Mouse (Mus musculus) lung, postnatal 0 days (tissue): ENCODE data around the gene Zfp937. TPM values are rescaled to one million over a fixed set of nuclear protein-coding genes. Genes with fewer than 3 reads are reported as not detected.
"Not testable (repeated sequence)": the region's sequence is repeated elsewhere in the genome, so short reads cannot be mapped to it uniquely, and the experiment has no call there.

ENCODE experiments used
- ATAC-seq: fragments of 200-750 bp; cut with Nextera tagmentation; 2 replicates; pipeline ENCODE4 v1.8.0; 2017; ENCODE audit warnings: moderate library complexity
- DNase-seq: peaks from one replicate; pipeline ENCODE4 v3.0.0-alpha.2; 2016; ENCODE audit warnings: low spot score
- H3K27ac ChIP-seq: fragments of 300-500 bp; sonication (generic); 2 replicates; pipeline ENCODE4 v1.5.1; 2014; ENCODE audit warnings: antibody characterized with exemption, mild to moderate bottlenecking, low read length, mixed read lengths
- H3K27me3 ChIP-seq: fragments of 300-500 bp; sonication (generic); replicated peaks from 2 replicates; pipeline ENCODE4 v1.6.1; 2014; ENCODE audit warnings: low read length, mixed read lengths; ENCODE audit not compliant: insufficient read depth
- H3K36me3 ChIP-seq: fragments of 300-500 bp; sonication (generic); 2 replicates; pipeline ENCODE4 v1.6.1; 2014; ENCODE audit warnings: low read length, mixed read lengths; ENCODE audit not compliant: insufficient read depth
- H3K4me1 ChIP-seq: fragments of 300-500 bp; sonication (generic); 2 replicates; pipeline ENCODE4 v1.6.1; 2014; ENCODE audit warnings: antibody characterized with exemption, low read depth, low read length, mixed read lengths; ENCODE audit not compliant: insufficient read depth
- H3K4me2 ChIP-seq: fragments of 300-500 bp; sonication (generic); replicated peaks from 2 replicates; pipeline ENCODE4 v1.6.1; 2014; ENCODE audit warnings: low read depth, mild to moderate bottlenecking, low read length, moderate library complexity, mixed read lengths
- H3K4me3 ChIP-seq: fragments of 300-500 bp; sonication (generic); 2 replicates; pipeline ENCODE4 v1.5.1; 2014; ENCODE audit warnings: low read depth, low read length
- H3K9ac ChIP-seq: fragments of 300-500 bp; sonication (generic); replicated peaks from 2 replicates; pipeline ENCODE4 v1.6.1; 2014; ENCODE audit warnings: low read depth, mild to moderate bottlenecking
- H3K9me3 ChIP-seq: fragments of 300-500 bp; sonication (generic); 2 replicates; pipeline ENCODE4 v1.6.1; 2016; ENCODE audit warnings: low read length, mixed read lengths
- CTCF ChIP-seq: IDR thresholded peaks from 2 replicates; pipeline ENCODE4 v1.5.1; 2016; ENCODE audit warnings: antibody characterized with exemption, mild to moderate bottlenecking
- EP300 ChIP-seq: IDR thresholded peaks from 2 replicates; pipeline ENCODE4 v1.6.1; 2016; ENCODE audit warnings: antibody characterized with exemption, mild to moderate bottlenecking, control low read depth
- WGBS: fragments of 180-500 bp; shearing (Covaris S2); extraction: QIAGEN DNeasy Blood & Tissue Kit; methylation state at CpG from one replicate; pipeline ENCODE4 v1.1.7; 2014; 5-methylcytosine and 5-hydroxymethylcytosine counted together
- polyA plus RNA-seq: library from polyadenylated mRNA; unstranded; fragments of >200 nt; fragmentation: Nextera tagmentation; extraction: Ambion mirVana; gene quantifications from 2 replicates; pipeline ENCODE4 v1.2.1, GENCODE M21; 2015

Gene Zfp937
- polyA plus RNA-seq, 1 experiment from 2014 or later, result 3.6 TPM

- TF ChIP-seq CTCF (no peak), EP300 (no peak)
- no peaks in the 10 kb centered on the region for H3K4me1 ChIP-seq
- WGBS, result 88% methylated on average over 2 of the region's 2 CpGs
- no peaks in the 10 kb centered on the region for H3K27me3 ChIP-seq
- no peak overlapping the region for H3K9ac ChIP-seq
- no peaks in the 10 kb centered on the region; the same call in 1 of the 2 replicates for H3K9me3 ChIP-seq
- no peak overlapping the region for H3K4me2 ChIP-seq
- H3K36me3 ChIP-seq, result 0 out of 2 replicates have a peak, but pooled peaks cover 1% of the 10 kb centered on the region
- H3K27ac ChIP-seq, result no peak overlapping the region
- ATAC-seq (no peak), DNase-seq (no peak)
- H3K4me3 ChIP-seq, result no peak overlapping the region
Observed at GRCm38 (mm10) chr2:150243211-150243610, 25.3 kb downstream of the Zfp937 start.

GRCm38 (mm10) chr2:150255491-150255890, 37.6 kb downstream of the Zfp937 start, which contains the start of gene Gm21994:
Gm21994 (minus strand) TSS chr2:150255591.
- H3K36me3 ChIP-seq, H3K9me3 ChIP-seq, DNase-seq, H3K9ac ChIP-seq, ATAC-seq, H3K4me2 ChIP-seq, H3K4me1 ChIP-seq, H3K4me3 ChIP-seq, H3K27me3 ChIP-seq, H3K27ac ChIP-seq: not testable (repeated sequence)
- 43% methylated on average over 2 of the region's 2 CpGs for WGBS

- H3K9ac ChIP-seq, H3K27ac ChIP-seq, ATAC-seq, H3K9me3 ChIP-seq, H3K4me1 ChIP-seq, H3K27me3 ChIP-seq, H3K36me3 ChIP-seq, H3K4me3 ChIP-seq, H3K4me2 ChIP-seq, DNase-seq: not testable (repeated sequence)
- WGBS, result 65% methylated on average over 2 of the region's 2 CpGs
Observed at GRCm38 (mm10) chr2:150256861-150257260, 39.0 kb downstream of the Zfp937 start.

DNA sequence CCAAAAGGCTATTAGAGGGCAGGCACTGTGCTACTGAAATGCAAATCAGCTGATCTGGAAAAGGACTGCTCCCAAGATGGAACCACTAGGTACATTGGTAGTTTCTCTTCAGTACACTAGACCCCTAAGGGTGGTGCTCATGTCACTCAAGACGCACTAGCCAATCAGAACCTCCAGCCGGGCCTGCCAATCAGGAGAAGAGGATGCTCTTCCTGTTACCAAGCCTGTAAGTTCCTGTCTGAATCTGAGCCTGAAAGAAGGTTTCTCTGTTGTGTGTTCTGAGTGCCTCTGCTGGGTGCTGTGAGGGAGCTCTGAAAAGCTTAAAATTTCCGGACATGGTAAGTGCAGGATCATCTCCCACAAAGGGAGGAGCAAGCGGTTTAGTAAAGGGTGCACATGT, 39.4 kb downstream of the Zfp937 start, which contains the start of gene Gm14124:
TSS of gene Gm14124 (plus strand) at position 227 of the 400 bp plus-strand sequence.
- ATAC-seq, H3K4me1 ChIP-seq, DNase-seq, H3K9ac ChIP-seq, H3K4me3 ChIP-seq, H3K9me3 ChIP-seq, H3K36me3 ChIP-seq, H3K4me2 ChIP-seq, H3K27ac ChIP-seq, H3K27me3 ChIP-seq: not testable (repeated sequence)
- WGBS, result 69% methylated on average over 4 of the region's 4 CpGs

Other genes starting within 250 kb of the Zfp937 start
- gene Zfp120, start 81.4 kb upstream of the Zfp937 start, polyA plus RNA-seq, result 7.7 and 8.2 TPM in 2 replicates
- gene Gm10770, start 38.4 kb upstream of the Zfp937 start, polyA plus RNA-seq, result not detected in 2 replicates
- gene Gm14139, start 36.3 kb upstream of the Zfp937 start, polyA plus RNA-seq, result not detected in 2 replicates
- 1.6 and 1.8 TPM in 2 replicates for gene Gm21994, start 37.5 kb downstream of the Zfp937 start, polyA plus RNA-seq
- not detected in 2 replicates for gene Gm14124, start 39.4 kb downstream of the Zfp937 start, polyA plus RNA-seq
- 1.6 TPM in 1 of 2 replicates, not detected in the other for gene Gm10130, start 105.6 kb downstream of the Zfp937 start, polyA plus RNA-seq
- 4.3 TPM in 2 replicates for gene 3300002I08Rik, start 144.7 kb downstream of the Zfp937 start, polyA plus RNA-seq
- gene Zfp442, start 233.4 kb downstream of the Zfp937 start, polyA plus RNA-seq, result 2.1 and 2.7 TPM in 2 replicates